Mouse (Mus musculus) CH12.LX (cell line): ENCODE data around the gene Ttc23l.

Experiments
- CTCF ChIP-seq, 2 experiments: IDR thresholded peaks in 1 of 2; conservative IDR thresholded peaks in 1 of 2; 2 replicates each; pipeline ENCODE4 v1.5.1; 2011 to 2012; ENCODE audit warnings: low read depth in 2 of 2, low read length in 2 of 2, improper control_type of control experiment in 1 of 2, inconsistent platforms in 1 of 2, mild to moderate bottlenecking in 1 of 2, moderate library complexity in 1 of 2
- E2F4 ChIP-seq: IDR thresholded peaks from 2 replicates; pipeline ENCODE4 v1.6.1; 2011; ENCODE audit warnings: low read depth, low read length, improper control_type of control experiment; ENCODE audit not compliant: insufficient replicate concordance
- JUND ChIP-seq: conservative IDR thresholded peaks from 2 replicates; pipeline ENCODE4 v1.6.1; 2011; ENCODE audit warnings: low read depth, low read length, improper control_type of control experiment
- NRF1 ChIP-seq: IDR thresholded peaks from 2 replicates; pipeline ENCODE4 v1.6.1; 2014; ENCODE audit warnings: low read depth, mild to moderate bottlenecking, inconsistent platforms, low read length, improper control_type of control experiment, moderate library complexity
- POLR2A ChIP-seq: IDR thresholded peaks from 2 replicates; pipeline ENCODE4 v1.6.1; 2011; ENCODE audit warnings: low read depth, mild to moderate bottlenecking, improper control_type of control experiment, low read length
- RCOR1 ChIP-seq: conservative IDR thresholded peaks from 2 replicates; pipeline ENCODE4 v1.6.1; 2012; ENCODE audit warnings: low read depth, mild to moderate bottlenecking, inconsistent platforms, low read length, improper control_type of control experiment
- SIN3A ChIP-seq: IDR thresholded peaks from 2 replicates; pipeline ENCODE4 v1.6.1; 2012; ENCODE audit warnings: low read length, improper control_type of control experiment, inconsistent platforms
- TCF12 ChIP-seq: IDR thresholded peaks from 2 replicates; pipeline ENCODE4 v1.6.1; 2014; ENCODE audit warnings: low read depth, mild to moderate bottlenecking, inconsistent platforms, low read length, improper control_type of control experiment

DNA sequence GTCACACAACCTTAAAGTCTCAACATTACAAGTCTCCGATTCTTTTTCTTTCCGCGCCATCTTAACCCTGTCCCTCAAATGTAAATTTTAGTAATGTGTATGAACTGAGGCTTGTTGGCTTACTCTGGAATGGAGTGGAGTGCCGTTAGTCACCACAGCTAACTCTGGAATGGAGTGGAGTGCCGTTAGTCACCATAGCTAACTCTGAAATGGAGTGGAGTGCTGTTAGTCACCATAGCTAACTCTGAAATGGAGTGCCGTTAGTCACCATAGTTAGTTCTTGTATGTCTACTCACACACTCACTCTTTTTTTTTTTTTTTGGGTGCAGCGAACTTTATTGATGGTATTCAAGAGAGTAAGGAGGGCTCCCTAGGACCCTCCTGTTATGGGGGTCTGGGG is 1.5 kb upstream of the Ttc23l start:
- TF ChIP-seq TCF12 (no peak), E2F4 (no peak), POLR2A (no peak), CTCF (conservative IDR thresholded peaks at IDR 0.05 in 1 of 2, IDR thresholded peaks at IDR 0.05 in 1 of 2; ENCODE audit: low read depth in 2 of 2, low read length in 2 of 2) (no peak), RCOR1 (no peak), SIN3A (no peak), NRF1 (no peak), JUND (no peak)
